Mouse (Mus musculus): ENCODE measurements around the gene Kcnj9. TPM values are rescaled to one million over a fixed set of nuclear protein-coding genes. Genes with fewer than 3 reads are reported as not detected.

The Kcnj9 gene
- polyA plus RNA-seq, 3 experiments from 2014 or later: not detected

- no peak for ATAC-seq
These were observed 3.8 kb upstream of the Kcnj9 start for GRCm38 (mm10) chr1:172332925-172333324.

GRCm38 (mm10) chr1:172331422-172331947, 2.4 kb upstream of the Kcnj9 start:
- ATAC-seq: no peak

- ATAC-seq: no peak
These were observed 498 bp upstream of the Kcnj9 start for GRCm38 (mm10) chr1:172329616-172330015.

GRCm38 (mm10) chr1:172328461-172328860, 657 bp downstream of the Kcnj9 start:
- no peak for ATAC-seq

- no peak for ATAC-seq
These were observed 1.1 kb downstream of the Kcnj9 start for GRCm38 (mm10) chr1:172328041-172328440.

GRCm38 (mm10) chr1:172327206-172328001, 1.7 kb downstream of the Kcnj9 start:
- no peak for ATAC-seq

GRCm38 (mm10) chr1:172326684-172327083, 2.4 kb downstream of the Kcnj9 start:
- no peak for ATAC-seq

GRCm38 (mm10) chr1:172325680-172326535, 3.2 kb downstream of the Kcnj9 start:
- peak; percentile 74 for ATAC-seq

- ATAC-seq: peak; percentile 75
These were observed 4.4 kb downstream of the Kcnj9 start for GRCm38 (mm10) chr1:172324725-172325124.

GRCm38 (mm10) chr1:172323801-172324359, 5.2 kb downstream of the Kcnj9 start:
- ATAC-seq: no peak

- no peak for ATAC-seq
These were observed 5.8 kb downstream of the Kcnj9 start for GRCm38 (mm10) chr1:172323298-172323697.

- no peak for ATAC-seq
These were observed 6.4 kb downstream of the Kcnj9 start for GRCm38 (mm10) chr1:172322725-172323124.

GRCm38 (mm10) chr1:172319921-172320411, 9.2 kb downstream of the Kcnj9 start:
- ATAC-seq: no peak

- ATAC-seq: no peak
These were observed 9.8 kb downstream of the Kcnj9 start for GRCm38 (mm10) chr1:172319346-172319745.

- no peak for ATAC-seq
These were observed 10.6 kb downstream of the Kcnj9 start for GRCm38 (mm10) chr1:172318424-172319035.

GRCm38 (mm10) chr1:172317946-172318345, 11.2 kb downstream of the Kcnj9 start:
- ATAC-seq: no peak

GRCm38 (mm10) chr1:172317431-172317830, 11.7 kb downstream of the Kcnj9 start:
- ATAC-seq: no peak

GRCm38 (mm10) chr1:172314911-172315310, 14.2 kb downstream of the Kcnj9 start:
- no peak for ATAC-seq

GRCm38 (mm10) chr1:172313613-172314411, 15.3 kb downstream of the Kcnj9 start:
- ATAC-seq: no peak

- ATAC-seq: no peak
These were observed 16.2 kb downstream of the Kcnj9 start for GRCm38 (mm10) chr1:172312768-172313561.
